Mouse (Mus musculus) limb, embryonic 15.5 days (tissue): ENCODE measurements at regions not wholly inside any gene's neighbourhood (a gene's known extent, or its start where the extent isn't known, plus 50 kb on each side); places are given as distances from the start of the nearest gene placed in this dataset.

Source experiments
- ATAC-seq: fragments of 200-750 bp; cut with Nextera tagmentation; 2 replicates; pipeline ENCODE4 v1.8.0; 2017; ENCODE audit warnings: low read depth, moderate TSS enrichment; ENCODE audit not compliant: insufficient number of reproducible peaks, low FRiP score, low TSS enrichment
- H3K27ac ChIP-seq: fragments of 300-500 bp; sonication (generic); 2 replicates; pipeline ENCODE4 v1.5.1; 2015; ENCODE audit warnings: moderate library complexity, mild to moderate bottlenecking, inconsistent platforms
- H3K27me3 ChIP-seq: fragments of 300-500 bp; sonication (generic); 2 replicates; pipeline ENCODE4 v1.6.1; 2015; ENCODE audit warnings: inconsistent platforms
- H3K36me3 ChIP-seq: fragments of 300-500 bp; sonication (generic); 2 replicates; pipeline ENCODE4 v1.6.1; 2015; ENCODE audit warnings: inconsistent platforms
- H3K4me1 ChIP-seq: fragments of 300-500 bp; sonication (generic); 2 replicates; pipeline ENCODE4 v1.6.1; 2015; ENCODE audit warnings: inconsistent platforms
- H3K4me2 ChIP-seq: fragments of 300-500 bp; sonication (generic); 2 replicates; pipeline ENCODE4 v1.6.1; 2015; ENCODE audit warnings: mild to moderate bottlenecking, inconsistent platforms
- H3K4me3 ChIP-seq: fragments of 300-500 bp; sonication (generic); 2 replicates; pipeline ENCODE4 v1.5.1; 2015; ENCODE audit warnings: mild to moderate bottlenecking, inconsistent platforms
- H3K9ac ChIP-seq: fragments of 300-500 bp; sonication (generic); 2 replicates; pipeline ENCODE4 v1.6.1; 2015; ENCODE audit warnings: inconsistent platforms
- H3K9me3 ChIP-seq: fragments of 300-500 bp; sonication (generic); 2 replicates; pipeline ENCODE4 v1.6.1; 2016; ENCODE audit warnings: inconsistent platforms
- WGBS: fragments of 180-500 bp; shearing (Covaris S2); methylation state at CpG from one replicate; pipeline ENCODE4 v1.1.7; 2015; 5-methylcytosine and 5-hydroxymethylcytosine counted together

DNA sequence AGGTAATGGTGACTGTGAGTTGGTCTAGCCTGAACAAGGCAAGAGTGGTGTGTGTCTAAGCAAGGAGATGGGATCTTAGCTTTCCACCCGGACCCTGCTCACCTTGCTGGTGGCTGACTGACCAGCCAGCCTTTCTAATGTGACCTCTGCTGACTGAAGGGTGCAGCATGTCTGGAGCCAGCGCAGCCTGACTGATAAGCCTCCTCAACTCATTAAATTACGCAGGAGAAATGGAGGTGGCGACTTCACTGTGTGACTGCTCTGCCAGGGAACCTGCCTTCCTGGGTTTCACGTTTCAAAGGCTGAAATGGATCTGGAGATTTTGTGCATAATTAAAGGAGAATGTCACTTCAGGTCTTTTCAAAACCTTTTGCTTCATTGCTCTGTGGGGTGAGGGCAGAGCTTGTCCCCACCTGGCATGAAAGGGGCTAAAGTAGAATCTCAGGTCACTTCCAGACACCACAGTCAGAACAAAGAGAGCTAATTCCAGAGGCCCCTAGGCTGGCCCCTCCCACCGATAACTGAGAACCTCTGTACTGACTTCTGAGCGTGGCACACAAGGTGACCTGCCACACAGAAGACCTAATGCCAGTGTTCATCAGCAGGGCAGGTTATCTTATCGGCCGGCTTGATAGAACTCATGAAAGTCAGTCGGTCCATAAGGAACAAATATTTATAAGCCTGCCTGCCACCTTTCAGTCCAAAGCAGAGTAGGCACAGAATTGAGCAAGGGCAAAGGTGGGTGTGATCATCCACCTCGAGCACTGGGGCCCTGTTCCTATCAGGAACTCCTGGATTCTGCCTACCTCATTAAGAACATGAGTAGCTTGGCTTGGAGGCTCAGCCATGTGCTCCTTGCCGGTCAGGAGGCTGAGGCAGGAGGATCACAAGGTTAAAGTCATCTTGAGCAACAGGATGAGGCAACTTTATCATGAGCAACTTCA is 53.1 kb upstream of the Vps8 start:
- no peak for ATAC-seq
- Histone ChIP-seq H3K36me3 (no peaks in the 10 kb centered on the region), H3K4me3 (no peak overlapping the region), H3K27ac (no peak overlapping the region), H3K9ac (no peak overlapping the region), H3K4me2 (no peak overlapping the region), H3K9me3 (no peaks in the 10 kb centered on the region), H3K27me3 (no peaks in the 10 kb centered on the region), H3K4me1 (peaks cover 16% of the 10 kb centered on the region)
- 50% methylated on average over 12 of the region's 12 CpGs for whole genome bisulfite sequencing
